Mouse (Mus musculus) heart, postnatal 0 days (tissue): Measurements from ENCODE around the gene Adgrb2. TPM values are rescaled to one million over a fixed set of nuclear protein-coding genes. Genes with fewer than 3 reads are reported as not detected.

Experiments used
- ATAC-seq: fragments of 200-750 bp; cut with Nextera tagmentation; 2 replicates; pipeline ENCODE4 v1.8.0; 2017; ENCODE audit warnings: low read depth, moderate number of reproducible peaks, moderate library complexity; ENCODE audit not compliant: insufficient read depth
- DNase-seq: peaks from one replicate; pipeline ENCODE4 v3.0.0-alpha.2; 2016; ENCODE audit warnings: low spot score
- H3K27ac ChIP-seq: fragments of 300-500 bp; sonication (generic); 2 replicates; pipeline ENCODE4 v1.5.1; 2014; ENCODE audit warnings: low read depth, mild to moderate bottlenecking
- H3K27me3 ChIP-seq: fragments of 300-500 bp; sonication (generic); 2 replicates; pipeline ENCODE4 v1.6.1; 2014; ENCODE audit warnings: low read length, mixed read lengths; ENCODE audit not compliant: control insufficient read depth, insufficient read depth
- H3K36me3 ChIP-seq: fragments of 300-500 bp; sonication (generic); replicated peaks from 2 replicates; pipeline ENCODE4 v1.6.1; 2014; ENCODE audit warnings: low read length, mixed read lengths; ENCODE audit not compliant: control insufficient read depth, insufficient read depth
- H3K4me1 ChIP-seq: fragments of 300-500 bp; sonication (generic); 2 replicates; pipeline ENCODE4 v1.6.1; 2014; ENCODE audit warnings: antibody characterized with exemption; ENCODE audit not compliant: control insufficient read depth, insufficient read depth
- H3K4me2 ChIP-seq: fragments of 300-500 bp; sonication (generic); 2 replicates; pipeline ENCODE4 v1.6.1; 2014; ENCODE audit warnings: low read depth, mild to moderate bottlenecking, low read length, moderate library complexity
- H3K4me3 ChIP-seq: fragments of 300-500 bp; sonication (generic); 2 replicates; pipeline ENCODE4 v1.5.1; 2014; ENCODE audit warnings: low read depth, low read length
- H3K9ac ChIP-seq: fragments of 300-500 bp; sonication (generic); replicated peaks from 2 replicates; pipeline ENCODE4 v1.6.1; 2014; ENCODE audit warnings: low read depth, low read length, mixed read lengths
- H3K9me3 ChIP-seq: fragments of 300-500 bp; sonication (generic); replicated peaks from 2 replicates; pipeline ENCODE4 v1.6.1; 2016; ENCODE audit warnings: low read length; ENCODE audit not compliant: control insufficient read depth
- CTCF ChIP-seq: IDR thresholded peaks from 2 replicates; pipeline ENCODE4 v1.5.1; 2016; ENCODE audit warnings: antibody characterized with exemption, control low read depth, low read depth
- EP300 ChIP-seq: IDR thresholded peaks from 2 replicates; pipeline ENCODE4 v1.6.1; 2016; ENCODE audit warnings: antibody characterized with exemption, low read depth
- WGBS: fragments of 180-500 bp; shearing (Covaris S2); extraction: QIAGEN DNeasy Blood & Tissue Kit; methylation state at CpG from one replicate; pipeline ENCODE4 v1.1.7; 2014; 5-methylcytosine and 5-hydroxymethylcytosine counted together
- polyA plus RNA-seq: library from polyadenylated mRNA; unstranded; fragments of >200 nt; fragmentation: Nextera tagmentation; extraction: Ambion mirVana; gene quantifications from 2 replicates; pipeline ENCODE4 v1.2.1, GENCODE M21; 2015
- total RNA-seq: library from RNA; depleted of rRNA; stranded (reverse); fragments of >200 nt; gene quantifications from 2 replicates; pipeline ENCODE4 v1.2.3, GENCODE M21; 2014; ENCODE audit warnings: low replicate concordance

The Adgrb2 gene
- total and polyA plus RNA-seq, 2 experiments from 2014 or later, result 0.59 to 10.6 TPM

DNA sequence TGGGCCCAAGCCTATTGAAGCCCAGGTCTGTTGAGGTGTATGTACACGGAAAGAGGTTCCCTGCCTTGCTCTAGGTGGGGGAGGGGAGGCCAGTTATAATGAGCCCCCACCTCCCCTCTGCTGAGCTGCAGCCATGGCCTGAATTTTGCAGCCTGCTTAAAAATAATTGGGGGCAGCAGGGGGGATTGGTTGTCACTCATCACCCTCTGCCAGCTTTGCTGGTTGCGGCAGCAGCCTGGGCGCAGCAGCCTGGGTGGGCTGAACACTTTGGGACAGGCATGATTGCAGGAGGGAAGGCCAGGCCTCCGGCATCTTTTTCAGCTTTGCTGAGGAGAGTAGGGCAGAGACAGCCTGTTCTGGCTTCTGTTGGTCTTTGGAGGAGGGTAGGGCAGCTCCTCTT lies 5.3 kb downstream of the Adgrb2 start:
- no peaks in the 10 kb centered on the region for H3K36me3 ChIP-seq
- DNase-seq (no peak), ATAC-seq (no peak)
- H3K27ac ChIP-seq, result no peak overlapping the region
- peaks cover 46% of the 10 kb centered on the region for H3K27me3 ChIP-seq
- no peak for TF ChIP-seq EP300
- no peak for TF ChIP-seq CTCF
- no peaks in the 10 kb centered on the region for H3K9me3 ChIP-seq
- H3K4me3 ChIP-seq, result no peak overlapping the region
- 79% methylated on average over 4 of the region's 4 CpGs for WGBS
- peaks cover 19% of the 10 kb centered on the region; the same call in 1 of the 2 replicates for H3K4me1 ChIP-seq
- no peak overlapping the region for H3K4me2 ChIP-seq
- no peak overlapping the region for H3K9ac ChIP-seq

DNA sequence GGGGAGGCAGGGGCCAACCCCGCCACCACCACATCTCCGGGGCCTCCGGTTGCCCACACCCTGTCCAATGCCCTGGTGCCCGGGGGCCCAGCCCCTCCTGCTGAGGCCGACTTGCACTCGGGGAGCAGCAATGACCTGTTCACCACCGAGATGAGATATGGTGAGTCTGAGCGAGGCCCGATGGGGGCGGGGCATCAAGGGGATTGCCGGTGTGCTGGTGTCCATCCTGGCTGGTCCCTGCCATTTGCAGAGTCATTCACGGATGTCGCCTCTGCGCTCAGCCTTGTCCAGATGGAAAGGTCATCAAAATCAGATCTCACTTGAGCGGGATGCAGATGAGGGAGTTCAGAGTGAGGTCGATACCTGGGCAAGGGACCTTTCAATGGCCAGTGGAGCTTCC lies 8.1 kb downstream of the Adgrb2 start:
- Histone ChIP-seq H3K9me3 (no peaks in the 10 kb centered on the region), H3K36me3 (no peaks in the 10 kb centered on the region), H3K4me3 (no peak overlapping the region), H3K27ac (no peak overlapping the region), H3K4me1 (0 out of 2 replicates have a peak, but pooled peaks cover 7% of the 10 kb centered on the region), H3K27me3 (peaks cover 32% of the 10 kb centered on the region), H3K4me2 (no peak overlapping the region), H3K9ac (no peak overlapping the region)
- 73% methylated on average over 16 of the region's 16 CpGs for WGBS
- DNase-seq, result no peak
- TF ChIP-seq EP300 (no peak), CTCF (no peak)
- ATAC-seq, result no peak

DNA sequence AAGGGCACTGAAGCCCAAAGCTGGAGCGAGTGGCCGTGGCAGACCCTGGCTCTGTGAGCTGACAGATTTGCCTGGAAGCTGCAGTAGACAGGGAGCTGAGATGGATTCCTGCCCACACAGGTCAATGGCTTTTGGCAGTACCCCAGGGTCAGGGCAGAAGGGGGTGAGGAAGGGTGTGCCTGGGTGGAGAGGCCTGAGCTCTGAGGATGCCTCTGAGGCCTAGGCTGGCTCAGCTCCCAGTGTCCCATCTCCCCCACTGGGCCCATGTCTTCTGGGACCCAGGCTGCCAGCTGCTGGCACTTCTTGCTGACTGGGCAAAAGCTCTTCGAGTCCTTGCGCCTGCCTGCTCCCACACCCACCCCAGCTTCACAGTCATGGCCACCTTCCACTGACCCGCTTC lies 8.5 kb downstream of the Adgrb2 start:
- Histone ChIP-seq H3K4me3 (no peak overlapping the region), H3K9ac (no peak overlapping the region), H3K9me3 (no peaks in the 10 kb centered on the region), H3K4me1 (0 out of 2 replicates have a peak, but pooled peaks cover 2% of the 10 kb centered on the region), H3K27me3 (peaks cover 29% of the 10 kb centered on the region), H3K27ac (no peak overlapping the region), H3K36me3 (no peaks in the 10 kb centered on the region), H3K4me2 (no peak overlapping the region)
- 93% methylated on average over 5 of the region's 5 CpGs for WGBS
- ATAC-seq (no peak), DNase-seq (no peak)
- TF ChIP-seq EP300 (no peak), CTCF (no peak)

DNA sequence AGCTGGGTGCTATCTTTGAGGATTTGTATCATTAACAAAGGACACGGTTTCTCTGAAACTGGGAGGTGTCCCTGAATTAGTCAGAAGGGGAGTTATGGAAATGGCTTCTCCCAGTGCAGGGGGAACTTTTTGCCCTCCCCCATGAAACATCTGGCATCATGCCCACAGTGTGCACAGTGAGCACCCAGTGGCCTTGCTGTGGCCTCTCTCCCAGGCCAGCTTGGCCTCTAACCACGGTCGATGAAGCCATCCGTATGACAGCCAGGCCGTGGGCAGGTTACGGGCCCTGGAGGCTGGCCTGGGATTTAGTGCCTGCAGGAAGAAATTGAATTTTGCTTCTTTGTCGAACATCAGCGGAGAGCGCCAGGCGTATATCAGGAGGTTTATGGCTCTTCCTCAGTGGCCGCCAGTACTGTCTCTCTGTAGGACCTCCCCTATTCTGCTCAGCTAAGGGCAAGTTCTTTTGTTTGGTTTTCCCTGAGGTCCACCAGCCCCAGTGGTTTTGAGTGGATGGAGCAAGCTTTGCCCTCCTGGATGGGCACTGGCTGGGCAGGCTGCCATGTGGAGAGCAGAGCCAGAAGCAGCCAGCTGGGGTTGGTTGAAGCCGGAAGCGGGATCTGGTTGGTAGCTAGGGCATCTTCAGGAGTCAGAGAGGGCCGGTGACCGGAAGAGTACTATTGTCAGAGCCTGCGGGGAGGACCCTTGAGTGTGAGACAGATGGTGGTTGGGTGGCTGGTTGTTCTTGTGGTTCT lies 9.4 kb downstream of the Adgrb2 start:
- Histone ChIP-seq H3K27me3 (peaks cover 29% of the 10 kb centered on the region), H3K27ac (no peak overlapping the region), H3K4me3 (no peak overlapping the region), H3K4me2 (no peak overlapping the region), H3K36me3 (no peaks in the 10 kb centered on the region), H3K9ac (no peak overlapping the region), H3K9me3 (no peaks in the 10 kb centered on the region), H3K4me1 (no peaks in the 10 kb centered on the region)
- TF ChIP-seq EP300 (no peak), CTCF (no peak)
- 84% methylated on average over 16 of the region's 16 CpGs for WGBS
- ATAC-seq (no peak), DNase-seq (no peak)

DNA sequence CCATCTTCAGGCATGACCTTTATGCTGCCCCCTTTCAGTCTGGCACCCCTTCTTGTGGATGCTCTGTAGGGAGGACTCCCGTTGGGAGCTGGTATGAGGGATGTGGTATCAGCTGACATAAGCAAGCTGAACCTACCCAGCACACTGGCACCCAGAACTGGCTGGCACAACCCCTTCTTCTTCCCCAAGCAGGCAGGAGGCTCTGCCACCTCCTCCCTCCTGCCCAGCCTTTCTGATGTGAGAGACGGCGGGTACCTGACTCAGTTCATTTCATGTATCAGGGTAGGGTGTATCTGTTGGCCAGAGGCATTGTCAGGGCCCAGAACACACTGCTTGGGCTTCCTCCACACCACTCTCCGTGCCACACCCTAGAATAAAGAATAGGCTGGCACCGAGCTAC lies 10.1 kb downstream of the Adgrb2 start:
- no peak overlapping the region for H3K27ac ChIP-seq
- H3K27me3 ChIP-seq, result peaks cover 25% of the 10 kb centered on the region

DNA sequence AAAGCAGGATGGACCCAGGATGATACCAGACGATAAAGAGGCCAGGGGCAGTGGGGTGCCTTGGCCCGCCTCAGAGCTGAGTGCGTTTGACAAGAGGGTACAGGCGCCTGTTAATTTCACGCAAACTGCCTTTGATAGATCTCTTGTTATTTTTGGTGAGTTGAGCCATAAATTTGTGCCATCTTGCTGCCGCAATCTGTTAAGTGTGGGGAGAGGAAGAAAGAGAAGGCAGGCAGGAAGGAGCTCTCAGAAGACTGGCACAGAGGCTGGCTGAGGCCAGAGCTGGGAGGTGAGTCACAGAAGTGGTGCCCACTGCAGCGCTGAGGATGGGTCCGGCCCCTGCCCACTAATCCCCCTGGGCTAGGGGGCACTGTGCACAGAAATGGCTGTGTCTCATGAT lies 10.6 kb downstream of the Adgrb2 start:
- 89% methylated on average over 8 of the region's 8 CpGs for WGBS
- Histone ChIP-seq H3K27me3 (peaks cover 25% of the 10 kb centered on the region), H3K4me1 (no peaks in the 10 kb centered on the region), H3K9me3 (no peaks in the 10 kb centered on the region), H3K4me2 (no peak overlapping the region), H3K4me3 (no peak overlapping the region), H3K9ac (no peak overlapping the region), H3K27ac (no peak overlapping the region), H3K36me3 (no peaks in the 10 kb centered on the region)
- TF ChIP-seq CTCF, result no peak
- TF ChIP-seq EP300, result no peak
- DNase-seq (no peak), ATAC-seq (no peak)

More for the DNA sequence above, 10.1 kb downstream of the Adgrb2 start:
- WGBS, result 72% methylated on average over 5 of the region's 5 CpGs
- H3K9ac ChIP-seq, result no peak overlapping the region
- TF ChIP-seq CTCF (no peak), EP300 (no peak)
- ATAC-seq, result no peak
- no peak overlapping the region for H3K4me2 ChIP-seq
- no peaks in the 10 kb centered on the region for H3K9me3 ChIP-seq
- DNase-seq, result no peak
- no peaks in the 10 kb centered on the region for H3K36me3 ChIP-seq
- no peaks in the 10 kb centered on the region for H3K4me1 ChIP-seq
- H3K4me3 ChIP-seq, result no peak overlapping the region
